Mouse (Mus musculus): ENCODE results near the gene Lrrc1.
"Not testable (repeated sequence)": the region's sequence is repeated elsewhere in the genome, so short reads cannot be mapped to it uniquely, and the experiment has no call there.

The Lrrc1 gene

GRCm38 (mm10) chr9:77544354-77545067 lies at the start of gene Lrrc1:
TSS of gene Lrrc1 (minus strand) at chr9:77544870.
- peak; percentile 83 to 93 for DNase-seq

GRCm38 (mm10) chr9:77592423-77592822 lies 47.8 kb upstream of the Lrrc1 start:
- no peak for DNase-seq

GRCm38 (mm10) chr9:77589496-77589895 lies 44.8 kb upstream of the Lrrc1 start:
- no peak for DNase-seq

- no peak for DNase-seq
Measured at GRCm38 (mm10) chr9:77587616-77588015, 42.9 kb upstream of the Lrrc1 start.

- DNase-seq, result no peak
Measured at GRCm38 (mm10) chr9:77586806-77587591, 42.3 kb upstream of the Lrrc1 start.

GRCm38 (mm10) chr9:77584746-77585145 lies 40.1 kb upstream of the Lrrc1 start:
- no peak for DNase-seq

GRCm38 (mm10) chr9:77583302-77583701 lies 38.6 kb upstream of the Lrrc1 start:
- no peak for DNase-seq

- peak in 1 of 2 experiments; percentile 50 for DNase-seq
Measured at GRCm38 (mm10) chr9:77579827-77580226, 35.2 kb upstream of the Lrrc1 start.

GRCm38 (mm10) chr9:77577931-77578330 lies 33.3 kb upstream of the Lrrc1 start:
- no peak for DNase-seq

- DNase-seq, result no peak
Measured at GRCm38 (mm10) chr9:77577409-77577808, 32.7 kb upstream of the Lrrc1 start.

GRCm38 (mm10) chr9:77576320-77576719 lies 31.6 kb upstream of the Lrrc1 start:
- no peak for DNase-seq

GRCm38 (mm10) chr9:77574996-77575395 lies 30.3 kb upstream of the Lrrc1 start:
- DNase-seq, result not testable (repeated sequence)

GRCm38 (mm10) chr9:77571851-77572250 lies 27.2 kb upstream of the Lrrc1 start:
- no peak for DNase-seq

- no peak for DNase-seq
Measured at GRCm38 (mm10) chr9:77568789-77569506, 24.3 kb upstream of the Lrrc1 start.

- DNase-seq, result no peak
Measured at GRCm38 (mm10) chr9:77561827-77562226, 17.2 kb upstream of the Lrrc1 start.

- DNase-seq, result no peak
Measured at GRCm38 (mm10) chr9:77557963-77558362, 13.3 kb upstream of the Lrrc1 start.

- DNase-seq, result no peak
Measured at GRCm38 (mm10) chr9:77557181-77557580, 12.5 kb upstream of the Lrrc1 start.

GRCm38 (mm10) chr9:77556435-77556834 lies 11.8 kb upstream of the Lrrc1 start:
- no peak for DNase-seq

GRCm38 (mm10) chr9:77553465-77553864 lies 8.8 kb upstream of the Lrrc1 start:
- DNase-seq, result no peak

GRCm38 (mm10) chr9:77551036-77551512 lies 6.4 kb upstream of the Lrrc1 start:
- peak in 1 of 2 experiments; percentile 61 for DNase-seq

- peak; percentile 63 to 82 for DNase-seq
Measured at GRCm38 (mm10) chr9:77546010-77546409, 1.3 kb upstream of the Lrrc1 start.

GRCm38 (mm10) chr9:77545068-77545421 lies 375 bp upstream of the Lrrc1 start:
- no peak for DNase-seq

Measured in kidney, postnatal 36 days (tissue).